Mouse (Mus musculus) urinary bladder, postnatal 10 days (tissue): ENCODE results near the gene Tbc1d10c.

ENCODE experiments used
- DNase-seq: peaks from one replicate; pipeline ENCODE4 v3.0.0; 2022; ENCODE audit warnings: low spot score

Gene Tbc1d10c

DNA sequence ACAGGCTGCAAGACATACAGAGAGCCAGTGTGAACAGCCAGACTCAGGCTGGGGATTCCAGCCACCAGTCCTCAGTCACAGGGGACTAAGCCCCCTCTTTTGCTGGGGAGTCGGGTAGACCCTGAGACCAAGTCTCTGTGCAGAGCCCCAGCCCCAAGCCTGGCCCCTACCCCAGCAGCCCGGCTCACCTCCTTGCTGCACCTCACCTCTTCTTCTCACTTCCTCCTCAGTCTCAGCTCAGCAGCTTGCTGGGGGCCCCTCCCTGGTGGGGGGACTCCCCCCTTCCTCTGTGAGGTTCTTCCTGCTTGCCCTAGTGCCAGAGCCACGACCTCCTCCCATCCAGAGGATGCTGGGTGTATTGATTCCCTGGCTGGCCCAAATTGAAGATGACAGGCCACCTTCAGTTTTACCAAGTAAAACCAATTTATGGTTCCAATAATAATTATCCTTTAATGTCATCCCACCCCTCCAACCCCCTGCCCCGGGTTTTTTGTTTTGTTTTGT is at the start of gene Tbc1d10c:
Gene Tbc1d10c, minus strand, starts transcription at position 454 of the 504 bp plus-strand sequence.
- DNase-seq: no peak

DNA sequence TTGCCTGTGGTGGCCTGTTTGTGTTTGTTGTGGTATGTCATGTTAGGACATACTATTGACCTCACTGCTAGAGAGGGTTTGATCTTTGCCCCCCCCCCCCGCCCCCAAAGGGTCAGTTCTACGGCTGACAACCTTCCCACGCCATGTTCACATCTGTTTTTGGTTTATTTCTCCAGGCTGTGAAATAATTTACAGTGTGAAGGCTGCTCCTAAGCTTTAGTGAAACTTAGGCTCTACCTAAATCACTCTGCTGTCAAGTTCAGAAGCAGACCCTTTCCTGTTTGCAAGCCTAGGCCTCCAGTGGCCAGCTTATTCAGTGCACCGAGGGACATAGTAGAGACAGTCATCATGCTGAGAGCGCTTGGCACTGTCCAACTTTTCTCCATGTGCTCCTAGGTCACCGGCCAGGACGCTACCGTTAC is 49.2 kb upstream of the Tbc1d10c start:
- DNase-seq: no peak

DNA sequence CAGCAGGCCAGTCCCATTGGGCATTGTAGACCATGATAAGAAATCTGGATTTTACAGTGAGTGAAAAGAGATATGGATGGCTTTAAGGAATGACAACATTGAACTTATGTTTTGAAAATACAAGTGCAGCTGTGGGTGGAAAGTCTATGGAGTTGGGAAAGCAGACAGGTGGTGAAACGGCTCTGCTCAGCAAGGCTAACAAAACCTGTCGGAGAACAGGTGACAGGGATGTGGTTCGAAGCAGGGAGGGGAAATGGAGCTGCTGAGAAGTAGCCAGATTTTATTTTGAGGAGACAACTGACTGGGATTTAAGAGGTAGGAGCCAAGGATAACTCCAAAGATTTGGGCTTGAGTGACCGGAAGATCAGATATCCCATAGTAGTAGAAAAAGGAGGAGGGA is 43.5 kb upstream of the Tbc1d10c start:
- no peak for DNase-seq

DNA sequence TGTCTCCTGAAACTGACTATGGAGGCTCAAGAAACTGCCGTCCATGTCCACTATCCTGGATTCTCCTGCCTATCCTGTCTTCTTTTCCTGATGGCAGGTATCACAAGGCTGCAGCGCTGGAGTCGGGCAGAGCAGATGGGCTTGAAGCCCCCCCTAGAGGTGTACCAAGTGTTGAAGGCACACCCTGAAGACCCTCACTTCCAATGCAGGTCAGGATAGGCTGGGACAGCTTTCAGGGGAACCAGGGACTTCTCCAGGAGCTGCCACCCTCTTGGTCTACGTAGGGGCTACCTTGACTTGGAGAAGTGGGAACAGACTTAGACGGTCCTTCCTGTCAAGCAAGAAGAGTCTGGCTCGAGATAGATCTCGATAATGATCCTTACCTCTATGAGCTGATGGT is 41.6 kb upstream of the Tbc1d10c start:
- no peak for DNase-seq

DNA sequence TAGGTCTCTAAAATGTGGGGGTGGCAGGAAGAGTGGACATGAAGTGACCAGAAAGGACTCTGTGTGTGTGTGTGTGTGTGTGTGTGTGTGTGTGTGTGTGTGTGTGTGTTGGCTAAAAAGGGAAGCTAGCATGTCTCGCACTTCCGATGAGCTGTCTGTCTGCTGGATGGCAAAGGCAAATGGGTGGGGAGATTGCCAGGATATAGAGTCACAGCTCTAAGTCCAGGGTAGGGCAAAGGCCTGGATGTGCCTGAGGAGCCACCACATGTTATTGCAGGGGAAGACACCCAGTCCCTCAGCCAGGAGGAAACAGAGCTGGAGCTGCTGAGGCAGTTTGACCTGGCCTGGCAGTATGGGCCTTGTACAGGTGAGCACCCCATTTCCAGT is 41.1 kb upstream of the Tbc1d10c start:
- DNase-seq: no peak

DNA sequence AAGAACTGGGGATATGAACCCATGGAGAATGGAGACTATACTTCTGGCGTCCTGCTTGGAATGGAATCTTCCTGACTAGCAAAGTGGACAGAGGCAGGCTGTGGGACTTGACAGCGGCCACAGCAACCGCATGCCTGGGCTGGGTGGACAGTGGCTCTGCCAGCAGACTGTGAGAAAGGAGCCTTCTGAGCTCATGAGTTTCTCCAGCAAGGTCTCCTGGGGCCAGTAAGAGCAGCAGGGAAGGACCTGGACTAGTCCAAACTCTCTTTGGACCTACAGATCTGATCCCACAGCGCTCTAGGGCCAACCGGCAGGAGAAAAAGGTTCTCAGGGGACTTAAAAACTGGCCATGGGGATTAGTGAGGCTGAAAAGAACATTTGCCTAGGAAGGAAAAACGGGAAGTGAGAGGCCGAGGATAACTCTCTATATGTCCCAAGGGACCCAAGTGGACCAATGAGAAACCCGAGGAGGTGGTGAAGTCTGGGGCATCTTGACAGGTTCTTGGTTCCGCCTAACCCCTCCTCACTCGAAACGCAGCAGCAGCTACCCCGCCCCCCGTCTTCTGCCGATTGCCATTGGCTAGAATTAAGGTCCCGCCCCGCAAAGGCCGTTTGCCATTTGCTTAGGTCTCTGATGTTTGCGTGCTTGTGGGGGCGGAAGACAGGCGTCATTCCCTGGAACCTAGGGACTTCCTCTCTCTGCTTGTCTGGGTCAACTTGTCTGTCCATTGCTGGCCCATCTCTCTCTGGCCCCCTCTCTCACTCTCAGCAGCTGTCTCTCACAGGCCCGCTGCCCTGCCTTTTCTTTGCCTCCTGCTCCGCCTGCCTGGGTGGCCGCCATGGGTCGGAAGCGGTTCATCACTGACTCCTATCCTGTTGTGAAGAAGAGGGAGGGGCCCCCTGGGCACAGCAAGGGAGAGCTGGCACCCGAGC is 40.4 kb upstream of the Tbc1d10c start, which contains the start of gene Pold4:
Gene Pold4, plus strand, starts transcription at position 647 of the 933 bp plus-strand sequence.
- peak; percentile 86 for DNase-seq

DNA sequence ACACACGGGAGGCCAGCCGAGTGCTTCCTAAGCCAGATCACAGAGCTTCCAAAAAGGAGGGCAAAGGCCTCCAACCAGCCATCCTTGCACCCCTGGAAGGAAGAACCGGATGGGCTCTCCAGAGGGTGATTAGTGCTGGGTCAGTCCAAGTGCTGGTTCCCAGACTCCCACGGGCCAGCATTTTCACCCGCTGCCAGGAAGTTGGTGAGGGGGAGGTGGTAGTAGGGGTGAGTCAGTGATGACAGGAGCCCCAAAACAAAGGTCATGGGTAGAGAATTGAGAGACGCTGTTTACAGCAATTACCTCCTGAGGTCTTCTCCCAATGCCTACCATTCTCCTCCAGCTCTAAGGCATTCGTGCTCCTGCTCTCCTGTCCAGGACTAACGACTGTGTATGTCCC is 39.3 kb upstream of the Tbc1d10c start:
- no peak for DNase-seq

DNA sequence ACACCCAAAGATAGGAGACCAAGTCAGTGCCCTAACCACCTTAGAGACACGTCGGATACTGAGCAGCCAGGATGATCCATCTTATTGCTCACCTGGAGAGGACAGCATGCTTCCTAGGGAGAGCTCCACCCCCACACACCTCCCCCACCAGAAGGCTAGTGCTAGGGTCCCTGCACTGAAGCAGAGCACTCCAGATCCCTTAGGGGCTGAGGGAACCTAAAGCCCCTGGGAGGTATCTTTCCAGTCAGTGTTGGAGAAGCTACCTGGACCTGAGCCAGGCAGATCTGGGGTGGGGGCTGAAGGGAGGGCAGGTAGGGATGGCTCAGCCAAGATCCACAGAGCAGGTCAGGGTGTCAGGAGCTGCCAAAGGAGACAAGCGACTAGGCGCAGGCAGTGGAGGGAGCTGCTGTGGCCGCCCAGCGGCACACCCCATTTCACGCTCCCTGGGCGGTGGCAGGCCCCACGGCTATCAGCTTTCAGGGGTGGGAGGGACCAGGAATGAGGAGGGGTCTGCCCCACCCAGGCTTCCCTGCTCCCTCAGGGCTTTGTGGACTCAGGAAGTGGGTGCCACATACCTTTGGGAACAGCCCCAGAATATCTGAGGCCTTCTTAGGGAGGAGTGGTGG is 38.5 kb upstream of the Tbc1d10c start:
- no peak for DNase-seq

DNA sequence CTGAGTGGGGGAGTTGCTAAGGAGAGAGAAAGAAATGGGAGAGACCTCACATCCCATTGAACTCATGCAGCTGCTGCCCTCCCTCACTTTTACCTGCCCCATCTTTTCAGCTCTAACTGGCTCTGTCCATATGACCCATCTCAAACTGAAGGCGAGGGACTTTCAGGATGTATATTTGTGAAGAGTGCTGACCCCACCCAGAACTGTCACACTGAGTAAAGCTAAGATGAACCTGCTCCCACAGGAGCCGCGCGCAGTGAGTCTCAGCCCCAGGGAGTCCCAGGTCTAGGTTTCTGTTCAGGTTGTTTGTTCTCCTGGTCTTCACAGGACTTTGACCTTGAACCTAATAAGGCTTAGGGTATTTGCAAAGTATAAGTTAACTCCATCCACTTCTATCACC is 37.8 kb upstream of the Tbc1d10c start:
- no peak for DNase-seq

DNA sequence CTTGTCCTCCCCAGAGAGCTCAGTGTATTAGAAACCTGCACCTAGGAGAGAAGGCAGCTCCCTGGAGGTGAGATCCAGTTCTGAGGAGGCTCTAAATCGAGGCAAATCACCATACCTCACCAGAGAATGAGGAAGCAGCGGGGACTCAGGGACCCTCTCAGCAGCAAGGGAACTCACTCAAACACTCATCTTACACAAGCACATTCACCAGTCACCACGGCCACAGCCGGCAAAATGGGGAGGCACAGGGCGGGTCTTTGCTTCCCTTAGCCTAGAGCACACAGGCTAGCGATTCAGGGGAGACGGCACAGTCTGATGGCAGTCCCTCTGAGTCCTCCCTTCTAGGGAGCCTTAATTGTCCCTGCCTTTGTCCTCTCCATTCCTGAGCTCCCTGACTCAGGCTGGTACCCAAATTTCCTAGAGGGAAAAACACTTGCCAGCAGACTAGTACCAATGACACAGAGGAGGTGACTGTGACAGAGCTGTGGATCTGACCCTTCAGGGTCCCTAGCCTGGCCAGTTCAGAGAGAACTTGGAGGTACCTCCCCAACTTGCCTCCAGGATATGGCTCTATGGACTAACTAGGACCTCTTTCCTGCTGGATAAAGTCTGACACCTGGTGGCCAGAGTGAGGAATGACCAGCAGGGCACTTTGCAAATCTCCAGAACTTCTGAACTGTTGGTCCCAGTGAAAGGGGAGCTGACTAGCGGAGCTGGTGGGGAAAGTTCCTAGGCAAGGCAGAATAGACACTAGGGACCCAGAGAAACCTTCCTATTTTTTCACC is 37.0 kb upstream of the Tbc1d10c start:
- no peak for DNase-seq

DNA sequence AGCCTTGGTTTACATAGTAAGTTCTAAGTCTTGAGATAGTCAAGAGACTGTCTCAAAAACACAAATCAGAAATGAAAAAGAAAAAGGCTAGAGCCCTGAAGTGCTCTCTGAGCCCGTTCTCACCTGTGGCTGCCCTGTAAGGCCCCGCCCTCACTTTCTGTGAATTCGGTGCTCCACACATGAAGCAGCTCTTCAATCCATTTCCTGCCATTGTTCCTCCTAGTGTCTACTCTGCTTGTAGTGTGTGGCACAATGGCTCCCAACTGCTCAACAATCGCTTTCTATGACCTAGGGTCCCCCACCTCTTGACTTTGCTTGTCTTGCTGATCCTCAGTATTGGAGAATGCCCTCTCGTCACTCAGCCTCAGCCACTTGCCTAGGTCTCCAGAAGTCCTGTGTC is 36.4 kb upstream of the Tbc1d10c start:
- no peak for DNase-seq

DNA sequence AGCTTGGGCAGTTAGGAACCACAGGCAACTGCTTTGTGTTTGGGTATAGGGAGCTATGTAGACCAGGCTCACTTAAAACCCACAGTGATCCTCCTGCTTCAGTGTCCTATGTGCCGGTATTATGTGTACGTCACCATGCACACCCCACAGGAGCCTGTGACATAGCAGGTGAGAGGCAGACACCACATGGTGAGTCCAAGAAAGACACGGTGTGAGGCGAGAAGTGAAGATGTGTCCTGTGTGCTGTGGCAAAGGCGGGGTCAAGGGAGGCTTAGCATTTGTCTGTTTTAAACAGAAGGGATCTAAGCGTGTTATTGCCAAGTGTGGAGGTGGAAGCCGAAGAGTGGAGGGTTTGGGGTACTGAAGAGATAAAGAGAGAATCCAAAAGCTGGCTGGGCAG is 35.7 kb upstream of the Tbc1d10c start:
- no peak for DNase-seq

DNA sequence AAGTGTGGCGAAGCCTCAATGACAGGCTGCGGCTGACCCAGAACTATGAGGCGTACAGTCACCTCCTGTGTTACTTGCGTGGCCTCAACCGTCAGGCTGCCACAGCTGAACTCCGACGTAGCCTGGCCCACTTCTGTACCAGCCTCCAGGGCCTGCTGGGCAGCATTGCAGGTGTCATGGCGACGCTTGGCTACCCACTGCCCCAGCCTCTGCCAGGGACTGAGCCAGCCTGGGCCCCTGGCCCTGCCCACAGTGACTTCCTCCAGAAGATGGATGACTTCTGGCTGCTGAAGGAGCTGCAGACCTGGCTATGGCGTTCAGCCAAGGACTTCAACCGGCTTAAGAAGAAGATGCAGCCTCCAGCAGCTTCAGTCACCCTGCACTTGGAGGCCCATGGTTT is 31.1 kb upstream of the Tbc1d10c start:
- no peak for DNase-seq

DNA sequence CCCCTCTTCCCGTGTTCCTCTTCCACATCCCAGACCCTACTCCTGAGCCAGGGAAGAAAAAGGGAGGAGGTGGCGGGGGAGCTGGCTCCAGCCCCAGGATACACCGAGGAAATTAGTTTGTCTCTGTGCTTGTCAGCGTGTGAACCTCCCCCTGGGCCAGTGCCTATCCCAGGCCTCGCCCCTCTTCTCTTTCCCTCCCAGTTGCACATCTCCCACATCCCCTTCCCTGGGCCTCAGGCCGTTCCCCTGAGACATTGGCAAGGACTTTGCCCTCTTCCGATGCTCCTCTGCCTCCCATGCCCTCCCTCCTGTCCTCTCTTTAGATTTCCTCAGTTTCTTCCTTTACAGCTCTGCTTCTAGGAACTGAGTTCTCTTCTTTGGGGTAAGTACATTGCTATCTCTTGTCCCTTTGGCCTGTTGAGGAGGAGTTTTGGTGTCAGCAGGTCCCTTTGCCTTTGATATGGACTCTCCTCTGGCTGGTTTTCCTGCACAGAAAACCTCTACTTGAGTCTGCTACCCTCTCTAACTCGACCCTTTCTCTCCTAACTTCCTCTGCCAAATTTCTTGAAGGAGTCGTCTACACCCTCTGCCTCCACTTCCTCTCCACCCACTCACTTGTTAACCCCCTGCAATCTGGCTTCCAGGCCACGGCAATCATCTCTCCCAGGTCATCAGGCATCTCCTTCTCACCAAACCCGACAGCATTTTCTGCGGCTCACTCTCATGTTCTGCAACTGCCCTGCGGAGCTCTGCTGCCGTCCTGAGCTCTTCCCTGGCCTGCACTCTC is 30.1 kb upstream of the Tbc1d10c start:
- DNase-seq: no peak

DNA sequence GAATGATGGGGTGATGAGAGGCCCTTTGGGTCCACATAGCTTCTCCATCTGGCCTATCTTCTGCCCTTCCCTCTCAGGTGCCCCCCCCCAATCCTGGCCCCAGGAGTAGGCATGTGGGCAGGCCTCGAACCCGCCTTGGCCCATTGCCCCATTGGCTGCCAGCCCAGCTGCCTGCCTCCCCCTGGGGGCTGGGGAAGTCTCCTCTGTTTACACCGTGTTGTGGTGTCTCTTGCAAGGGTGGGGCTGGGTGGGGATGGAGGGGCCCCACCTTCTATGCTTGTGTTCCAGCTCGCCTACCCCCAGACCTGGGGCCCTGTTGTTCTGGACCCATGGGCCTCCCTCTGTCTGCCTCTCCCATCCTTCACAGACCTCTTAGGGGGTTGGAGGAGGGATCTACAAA is 29.3 kb upstream of the Tbc1d10c start:
- DNase-seq: no peak

DNA sequence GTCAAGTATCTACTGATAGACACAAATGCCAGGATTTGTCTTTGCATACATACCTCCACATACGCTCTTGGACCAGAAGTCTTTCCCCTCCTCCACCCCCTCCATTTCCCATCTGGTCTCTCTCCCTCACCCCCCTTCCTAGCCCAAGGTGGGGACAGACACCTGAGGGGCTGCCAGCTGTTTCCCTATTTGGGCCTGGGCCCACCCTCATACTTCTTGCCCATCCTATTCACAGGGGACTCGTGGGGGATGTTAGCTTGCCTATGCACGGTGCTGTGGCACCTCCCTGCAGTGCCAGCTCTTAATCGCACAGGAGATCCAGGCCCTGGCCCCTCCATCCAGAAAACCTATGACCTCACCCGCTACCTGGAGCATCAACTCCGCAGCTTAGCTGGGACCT is 28.9 kb upstream of the Tbc1d10c start:
- DNase-seq: no peak

DNA sequence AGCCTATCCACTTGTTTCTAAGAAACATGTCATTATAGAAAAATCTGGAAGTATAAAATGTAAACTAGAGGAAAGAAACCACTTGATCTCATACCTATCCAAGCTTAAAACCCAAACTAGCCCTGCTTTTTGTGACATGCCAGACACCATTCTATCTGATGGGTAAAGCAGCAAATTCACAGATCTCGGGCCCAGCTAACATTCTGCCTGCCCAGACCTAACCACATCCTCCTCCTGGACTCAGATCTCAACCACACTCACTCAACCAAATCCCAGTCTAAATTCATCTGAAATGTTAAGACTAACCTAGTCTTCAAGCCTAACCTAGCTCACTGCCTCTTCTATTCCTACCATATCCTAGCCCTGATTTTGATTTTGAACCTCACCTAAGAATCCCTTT is 27.7 kb upstream of the Tbc1d10c start:
- no peak for DNase-seq

DNA sequence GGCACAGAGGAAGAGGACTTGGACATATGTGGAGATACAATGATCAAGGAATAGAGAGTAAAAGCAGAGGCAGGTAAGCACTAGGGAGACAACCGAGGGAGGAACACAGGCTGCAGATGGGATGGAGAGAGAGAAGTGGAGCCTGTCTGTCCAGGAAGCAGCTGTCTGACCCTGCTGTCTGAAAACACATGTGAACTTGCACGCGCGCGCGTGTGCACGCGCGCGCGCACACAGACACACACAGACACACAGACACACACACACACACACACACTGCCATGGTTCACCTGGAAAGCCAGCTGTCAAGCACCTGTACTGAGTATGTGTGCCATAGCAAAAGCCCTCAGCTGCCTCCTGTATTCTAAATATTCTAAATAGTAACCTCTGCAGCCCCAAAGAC is 27.2 kb upstream of the Tbc1d10c start:
- no peak for DNase-seq

DNA sequence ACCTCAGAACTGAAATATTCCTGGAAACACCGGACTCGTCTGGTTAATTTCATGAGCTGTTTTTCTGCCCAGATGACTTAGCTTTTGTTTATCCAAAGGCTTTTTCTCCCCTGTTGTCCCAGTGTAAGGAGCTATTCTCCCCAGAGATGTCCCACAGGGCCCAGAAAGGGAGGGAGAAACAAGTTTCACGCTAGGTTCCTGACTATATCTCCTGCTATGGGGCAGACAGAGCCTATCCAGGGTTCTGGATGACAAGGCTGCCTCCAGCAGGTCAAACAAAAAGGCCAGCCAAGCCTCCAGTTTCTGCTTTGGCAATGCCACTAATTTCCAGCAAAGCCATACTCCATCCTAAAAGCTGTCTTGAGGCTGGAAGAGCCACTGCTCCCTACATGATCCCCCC is 26.8 kb upstream of the Tbc1d10c start:
- no peak for DNase-seq

DNA sequence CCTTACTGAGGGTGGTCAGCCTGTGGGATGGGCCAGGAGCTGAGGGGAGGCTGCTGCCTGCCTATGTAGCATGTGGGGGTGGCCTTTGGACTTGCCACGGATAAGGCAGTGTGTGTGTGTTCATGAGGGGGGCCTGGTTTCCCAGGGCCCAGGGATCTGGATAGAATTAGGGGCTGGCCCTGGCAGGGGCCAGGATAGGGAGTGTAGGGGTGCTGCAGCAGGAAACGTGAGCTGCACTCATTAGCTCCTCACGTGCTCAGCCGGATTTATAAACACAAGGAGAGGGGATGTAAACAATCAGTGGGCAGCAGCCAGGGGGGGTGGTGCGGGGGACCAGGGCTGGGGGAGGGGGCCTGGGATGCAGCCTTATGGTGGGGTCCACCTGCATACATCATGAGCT is 26.1 kb upstream of the Tbc1d10c start:
- DNase-seq: no peak

DNA sequence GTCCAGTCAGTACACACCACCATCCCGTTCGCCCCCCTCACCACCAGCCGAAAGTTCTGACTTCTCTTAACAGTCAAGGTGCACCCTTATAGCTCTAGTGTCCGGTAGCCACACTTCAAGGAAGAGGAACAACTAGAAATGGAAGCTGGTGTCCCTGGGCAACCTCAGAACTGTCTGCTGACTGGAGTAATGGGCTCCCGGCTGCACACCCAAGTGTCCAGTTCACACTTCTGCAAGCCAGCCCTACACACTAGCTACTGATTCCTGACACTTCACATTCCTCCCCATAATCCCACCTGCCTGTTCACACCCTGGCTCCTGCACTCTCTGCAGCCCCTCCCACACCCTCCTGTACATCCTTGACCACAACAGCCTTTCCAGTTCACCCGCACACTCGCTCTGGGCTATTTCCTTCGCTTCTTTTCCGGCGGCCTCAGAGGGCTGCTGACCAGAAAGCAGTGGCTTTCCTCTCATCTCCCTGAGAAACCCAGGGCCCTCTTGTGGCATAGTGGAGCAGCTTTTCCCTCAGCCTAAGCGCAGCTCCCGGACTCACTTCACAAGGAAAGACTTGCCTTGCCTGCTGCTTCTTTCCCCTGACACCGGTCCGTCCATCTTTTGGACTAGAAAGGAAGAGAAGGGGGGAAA is 25.1 kb upstream of the Tbc1d10c start:
- no peak for DNase-seq
